Mouse (Mus musculus) embryonic fibroblast, embryonic 13.5 days (primary cell): ENCODE data around the gene Nlgn1.

ENCODE experiments used
- CTCF ChIP-seq: IDR thresholded peaks from 2 replicates; pipeline ENCODE4 v1.5.1; 2011; ENCODE audit warnings: mild to moderate bottlenecking, control low read depth, low read length, moderate library complexity, borderline replicate concordance; ENCODE audit not compliant: insufficient read depth
- POLR2A ChIP-seq: IDR thresholded peaks from 2 replicates; pipeline ENCODE4 v1.6.1; 2011; ENCODE audit warnings: low read depth, mild to moderate bottlenecking, control low read depth, low read length, moderate library complexity

DNA sequence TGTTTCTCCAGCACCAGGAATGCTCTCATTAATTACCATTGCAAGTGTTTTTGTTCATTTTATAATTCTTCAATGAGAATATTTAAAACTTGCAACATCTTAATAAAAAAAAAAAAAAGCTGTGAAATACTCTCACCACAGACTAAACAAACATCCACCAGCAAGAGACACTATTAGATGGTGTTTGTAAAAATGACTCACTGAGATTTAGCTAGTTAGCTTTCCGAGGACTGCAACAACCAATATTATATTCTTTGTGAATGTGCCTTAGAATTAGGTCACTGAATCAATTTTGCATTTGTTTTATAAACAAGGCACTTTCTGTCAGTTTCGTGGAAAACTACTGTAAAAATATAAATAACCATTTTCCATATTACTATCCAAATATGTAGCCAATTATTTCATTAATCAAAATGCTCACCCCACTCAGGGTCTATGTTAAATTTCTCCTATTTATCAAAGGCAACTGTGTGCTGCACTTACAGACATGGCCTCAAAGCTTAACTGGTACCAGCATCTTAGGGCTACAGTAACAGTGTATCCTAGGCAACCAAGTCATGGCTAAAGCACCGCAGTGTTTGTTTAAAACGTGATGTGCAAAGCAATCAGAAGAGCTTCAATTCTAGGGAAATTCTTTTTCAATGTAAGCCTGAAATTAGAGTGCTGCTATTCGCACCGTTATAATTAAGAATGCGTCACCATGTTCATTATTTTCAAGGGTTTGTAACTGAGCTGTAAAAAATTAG lies 329.2 kb downstream of the Nlgn1 start:
- no peak for TF ChIP-seq CTCF
- TF ChIP-seq POLR2A, result no peak
